Mouse (Mus musculus) ES-Bruce4 (cell line): ENCODE data around the gene Cers1.

Experiments
- CTCF ChIP-seq: IDR thresholded peaks from one replicate; pipeline ENCODE4 v1.8.1; 2011; ENCODE audit warnings: low read depth, low read length
- EP300 ChIP-seq: IDR thresholded peaks from 2 replicates; pipeline ENCODE4 v1.6.1; 2011; ENCODE audit warnings: low read depth, low read length; ENCODE audit not compliant: insufficient read depth
- POLR2A ChIP-seq: IDR thresholded peaks from one replicate; pipeline ENCODE4 v1.8.1; 2011; ENCODE audit warnings: low read length; ENCODE audit not compliant: insufficient read depth

DNA sequence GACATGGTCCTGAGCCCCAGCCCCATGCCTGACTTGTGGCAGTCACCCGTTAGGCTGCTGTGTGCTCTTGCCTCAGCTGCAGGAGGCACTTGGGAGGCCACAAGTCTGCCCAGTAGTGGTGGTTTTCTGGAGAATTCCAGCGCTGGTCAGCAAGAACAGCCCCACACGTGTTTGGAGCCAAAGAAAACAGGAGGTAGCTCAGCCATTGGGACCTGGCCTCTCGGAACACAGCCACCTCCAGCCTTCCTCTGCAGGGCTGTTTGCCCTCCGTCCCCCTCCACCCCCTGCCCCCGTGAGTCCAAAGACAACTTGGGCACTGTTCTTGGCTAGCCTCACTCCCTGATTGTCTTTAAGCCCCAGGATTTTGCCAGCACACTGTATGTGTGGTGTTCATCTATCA, 56.4 kb downstream of the Cers1 start:
- TF ChIP-seq EP300 (no peak), POLR2A (no peak), CTCF (no peak)
